Mouse (Mus musculus): ENCODE data around the gene Spata19. TPM values are rescaled to one million over a fixed set of nuclear protein-coding genes. Genes with fewer than 3 reads are reported as not detected.

The Spata19 gene
- total and polyA plus RNA-seq, 3 experiments, result not detected

DNA sequence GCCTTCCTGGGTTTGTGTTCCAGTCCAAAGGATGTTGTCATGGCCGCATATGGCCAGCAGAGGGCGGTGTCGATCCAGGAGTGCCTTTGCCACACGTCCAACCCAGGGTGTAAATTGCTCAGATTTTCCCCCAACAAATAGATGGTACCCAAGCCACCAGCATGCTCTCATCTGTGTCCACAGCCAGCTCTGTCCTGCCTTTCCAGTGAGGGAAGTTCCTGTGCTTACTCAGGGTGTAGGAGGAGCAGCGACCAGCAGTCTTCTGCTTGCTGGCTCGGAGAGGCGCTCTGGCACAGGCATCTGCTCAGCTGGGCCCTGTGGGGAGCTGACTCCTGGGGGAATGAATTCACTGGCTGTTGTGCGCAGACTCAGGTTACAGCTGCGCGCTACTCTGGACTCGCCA, 17.5 kb downstream of the Spata19 start:
- TF ChIP-seq RAD21 (IDR thresholded peaks at IDR 0.05; ENCODE audit: low read depth, low read length), result peak; percentile 93
- peak; percentile 27; the same call in 1 of the 2 replicates for TF ChIP-seq ZC3H11A (IDR thresholded peaks at IDR 0.05; ENCODE audit: low read depth, low read length)
- TF ChIP-seq SMC3 (IDR thresholded peaks at IDR 0.05; ENCODE audit: low read depth, low read length), result peak; percentile 82
- TF ChIP-seq UBTF (IDR thresholded peaks at IDR 0.05; ENCODE audit: low read depth, low read length), result no peak
- TF ChIP-seq CTCF (conservative IDR thresholded peaks at IDR 0.05 in 1 of 2, IDR thresholded peaks at IDR 0.05 in 1 of 2; ENCODE audit: low read depth in 2 of 2, low read length in 2 of 2), result peak; percentile 90 to 94
- TF ChIP-seq TBP (conservative IDR thresholded peaks at IDR 0.05; ENCODE audit: low read depth, low read length), result no peak
- no peak for TF ChIP-seq MEF2A (IDR thresholded peaks at IDR 0.05; ENCODE audit: borderline replicate concordance, low read depth, low read length)
- no peak overlapping the region for H3K4me2 ChIP-seq (ENCODE audit: insufficient read depth, low read depth, poor library complexity, severe bottlenecking)
- dilution Hi-C loops (cut with MboI; ENCODE audit: extremely low pct_ligation_motif_present, extremely low pct_unique_long_range_greater_than_20kb, low sequenced_read_pairs), result no loop called here

GRCm38 (mm10) chr9:27424511-27424910, 27.9 kb downstream of the Spata19 start:
- TF ChIP-seq MAZ (IDR thresholded peaks at IDR 0.05; ENCODE audit: low read depth, low read length) (no peak), JUND (conservative IDR thresholded peaks at IDR 0.05; ENCODE audit: low read depth, low read length) (no peak), CTCF (conservative IDR thresholded peaks at IDR 0.05 in 1 of 2, IDR thresholded peaks at IDR 0.05 in 1 of 2; ENCODE audit: low read depth in 2 of 2, low read length in 2 of 2) (peak in 1 of 2 experiments; percentile 18; a peak in 1 of 4 replicates), TBP (conservative IDR thresholded peaks at IDR 0.05; ENCODE audit: low read depth, low read length) (no peak), ZKSCAN1 (IDR thresholded peaks at IDR 0.05; ENCODE audit: borderline replicate concordance, low read depth, low read length) (no peak), MEF2A (IDR thresholded peaks at IDR 0.05; ENCODE audit: borderline replicate concordance, low read depth, low read length) (no peak), ETS1 (conservative IDR thresholded peaks at IDR 0.05; ENCODE audit: low read depth, low read length) (no peak), E2F4 (IDR thresholded peaks at IDR 0.05; ENCODE audit: insufficient replicate concordance, low read depth, low read length) (no peak), HCFC1 (IDR thresholded peaks at IDR 0.05; ENCODE audit: low read depth, low read length) (no peak), GABPA (IDR thresholded peaks at IDR 0.05; ENCODE audit: insufficient replicate concordance, low read depth, low read length) (no peak), PAX5 (IDR thresholded peaks at IDR 0.05; ENCODE audit: low read length) (no peak), BHLHE40 (IDR thresholded peaks at IDR 0.05; ENCODE audit: low read depth, low read length) (no peak), JUN (IDR thresholded peaks at IDR 0.05; ENCODE audit: insufficient read depth, low read depth, low read length) (no peak), SMC3 (IDR thresholded peaks at IDR 0.05; ENCODE audit: low read depth, low read length) (peak; percentile 11; the same call in 1 of the 2 replicates), POLR2A (IDR thresholded peaks at IDR 0.05; ENCODE audit: low read depth, low read length) (no peak), EP300 (IDR thresholded peaks at IDR 0.05; ENCODE audit: low read length) (no peak), ZNF384 (IDR thresholded peaks at IDR 0.05; ENCODE audit: low read depth, low read length) (no peak)

More for the DNA sequence above, 17.5 kb downstream of the Spata19 start:
- peaks cover 30% of the 10 kb centered on the region for H3K27me3 ChIP-seq (replicated peaks)
- H3K36me3 ChIP-seq (replicated peaks in 1 of 2; ENCODE audit: control insufficient read depth in 1 of 2, insufficient read depth in 1 of 2, low read length in 1 of 2), result no peaks in the 10 kb centered on the region
- no peak overlapping the region for H3K27ac ChIP-seq (ENCODE audit: insufficient read depth, low read depth)
- in situ Hi-C loops (cut with MboI; ENCODE audit: low pct_ligation_motif_present, low pct_unique_long_range_greater_than_20kb, low sequenced_read_pairs), result loop anchor here (10.0 to 25.0 kb wide), 3 partner anchors 321 to 848 kb away; no protein-coding TSS in a partner anchor
- H3K79me2 ChIP-seq (replicated peaks; ENCODE audit: control insufficient read depth, extremely low read depth, insufficient read depth, poor library complexity, severe bottlenecking), result no peaks in the 10 kb centered on the region
- DNase-seq (ENCODE audit: extremely low read depth), result peak; percentile 61
- no peak overlapping the region for H3K4me3 ChIP-seq (replicated peaks in 1 of 3; ENCODE audit: low read depth in 2 of 3, low read length in 2 of 3, poor library complexity in 1 of 3)
- peaks cover 0 to 6% of the 10 kb centered on the region in 2 experiments; a peak in 1 of 4 replicates for H3K4me1 ChIP-seq (ENCODE audit: control insufficient read depth in 1 of 2, insufficient read depth in 2 of 2)
- H3K9me3 ChIP-seq (replicated peaks; ENCODE audit: low read length), result no peaks in the 10 kb centered on the region
- H3K9ac ChIP-seq (ENCODE audit: insufficient read depth, low read depth), result no peak overlapping the region

More at GRCm38 (mm10) chr9:27424511-27424910, 27.9 kb downstream of the Spata19 start:
- H3K4me2 ChIP-seq (ENCODE audit: insufficient read depth, low read depth, poor library complexity, severe bottlenecking), result no peak overlapping the region
- no peak for DNase-seq (ENCODE audit: extremely low read depth)
- peaks cover 0 to 3% of the 10 kb centered on the region in 2 experiments; a peak in 1 of 4 replicates for H3K4me1 ChIP-seq (ENCODE audit: control insufficient read depth in 1 of 2, insufficient read depth in 2 of 2)
- no peaks in the 10 kb centered on the region for H3K36me3 ChIP-seq (replicated peaks in 1 of 2; ENCODE audit: control insufficient read depth in 1 of 2, insufficient read depth in 1 of 2, low read length in 1 of 2)
- no peaks in the 10 kb centered on the region for H3K79me2 ChIP-seq (replicated peaks; ENCODE audit: control insufficient read depth, extremely low read depth, insufficient read depth, poor library complexity, severe bottlenecking)
- H3K27me3 ChIP-seq (replicated peaks), result peaks cover 19% of the 10 kb centered on the region
- no peak overlapping the region for H3K27ac ChIP-seq (ENCODE audit: insufficient read depth, low read depth)
- dilution Hi-C loops (cut with MboI; ENCODE audit: extremely low pct_ligation_motif_present, extremely low pct_unique_long_range_greater_than_20kb, low sequenced_read_pairs) (no loop called here), in situ Hi-C loops (cut with MboI; ENCODE audit: low pct_ligation_motif_present, low pct_unique_long_range_greater_than_20kb, low sequenced_read_pairs) (loop anchor here (25.0 kb wide), 2 partner anchors 763 to 838 kb away; no protein-coding TSS in a partner anchor)
- H3K9ac ChIP-seq (ENCODE audit: insufficient read depth, low read depth), result no peak overlapping the region
- no peaks in the 10 kb centered on the region for H3K9me3 ChIP-seq (replicated peaks; ENCODE audit: low read length)
- no peak overlapping the region for H3K4me3 ChIP-seq (replicated peaks in 1 of 3; ENCODE audit: low read depth in 2 of 3, low read length in 2 of 3, poor library complexity in 1 of 3)
